Mouse (Mus musculus) adrenal gland, adult 18-20 months (tissue): ENCODE measurements around the gene Itpkb. TPM values are rescaled to one million over a fixed set of nuclear protein-coding genes. Genes with fewer than 3 reads are reported as not detected.

Source experiments
- DNase-seq, 2 experiments: peaks; one replicate each; pipeline ENCODE4 v3.0.0; 2021 to 2022; ENCODE audit warnings: low spot score in 2 of 2
- total RNA-seq, 2 experiments: library from RNA; stranded (reverse); gene quantifications; 1 replicate in 1 of 2; 2 replicates in 1 of 2; pipeline ENCODE4 v1.2.3; 2021

The Itpkb gene
- total RNA-seq, 2 experiments from 2014 or later, result 49.3 to 58.6 TPM

DNA sequence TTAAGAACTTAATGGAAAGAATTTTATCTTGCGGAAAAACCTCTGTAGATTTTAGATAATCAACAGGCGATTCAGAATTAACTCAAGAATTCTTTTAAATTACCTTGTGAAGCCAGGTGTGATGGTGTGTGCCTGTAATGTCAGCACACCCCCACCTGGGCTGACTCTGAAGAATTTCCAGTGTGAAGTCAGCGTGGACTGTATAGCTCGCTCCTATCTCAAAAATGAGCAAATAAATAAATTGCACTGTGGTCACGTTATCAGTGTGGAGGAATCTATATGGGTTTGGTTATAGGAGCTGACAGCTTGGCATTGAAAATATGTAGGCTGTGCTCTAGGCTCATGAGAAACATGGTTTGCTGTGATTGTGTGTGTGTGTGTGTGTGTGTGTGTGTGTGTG, 8.9 kb downstream of the Itpkb start:
- no peak for DNase-seq

DNA sequence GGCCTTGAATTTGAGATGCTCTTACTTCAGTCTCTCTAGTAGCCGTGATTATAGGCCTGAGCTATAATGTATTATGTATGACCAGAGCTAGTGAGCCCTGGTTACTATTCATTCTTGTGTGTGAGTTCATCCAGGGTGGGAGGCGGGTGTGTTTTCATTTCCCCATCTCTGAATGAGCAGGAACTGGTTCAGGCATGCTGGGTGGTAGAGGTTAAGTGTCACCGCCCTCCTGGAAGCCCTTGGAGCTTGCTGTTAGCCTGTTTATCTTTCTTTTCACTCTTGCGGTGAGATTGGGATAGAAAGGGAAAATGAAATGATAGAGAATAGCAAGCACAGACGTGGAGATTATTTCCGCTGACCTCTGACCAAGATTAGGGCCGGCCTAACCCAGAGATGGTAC, 12.7 kb downstream of the Itpkb start:
- DNase-seq, result no peak

DNA sequence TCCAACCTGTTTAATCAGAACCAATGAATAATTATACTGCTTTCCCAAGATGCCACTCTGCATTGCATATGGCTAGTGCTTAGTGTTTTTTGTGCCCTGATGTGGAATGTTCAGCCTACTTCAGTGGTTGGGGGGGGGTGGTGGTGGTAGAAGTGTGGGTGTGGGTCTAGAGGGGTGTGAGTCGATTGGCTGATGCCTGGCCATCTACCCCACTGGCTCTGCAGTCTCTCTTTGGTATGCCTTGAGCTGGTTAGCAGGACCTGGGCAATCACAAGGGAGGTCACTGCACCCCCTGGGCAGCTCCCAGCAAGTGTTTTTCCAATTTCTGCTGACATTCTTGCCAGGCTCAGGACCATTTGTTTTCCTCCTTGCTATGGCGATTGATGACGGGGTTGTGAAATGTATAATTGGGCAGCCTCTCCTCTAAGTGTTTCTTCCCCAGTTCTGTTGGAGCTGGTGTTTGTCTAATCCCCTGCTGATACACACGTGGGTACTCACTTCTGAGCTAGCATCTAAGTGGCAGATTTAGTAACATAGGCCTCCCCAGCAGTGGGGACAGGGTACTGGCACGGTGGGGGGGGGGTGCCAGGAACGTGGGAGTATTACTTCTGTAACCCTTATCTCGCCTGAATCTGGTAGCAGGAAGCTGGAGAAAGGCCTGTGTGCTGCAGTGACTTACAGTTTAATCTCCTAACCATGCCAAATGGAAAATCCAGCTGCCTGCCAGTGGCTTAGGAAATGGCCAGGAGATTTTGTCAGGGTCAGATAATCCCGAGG, 13.3 kb downstream of the Itpkb start:
- no peak for DNase-seq

DNA sequence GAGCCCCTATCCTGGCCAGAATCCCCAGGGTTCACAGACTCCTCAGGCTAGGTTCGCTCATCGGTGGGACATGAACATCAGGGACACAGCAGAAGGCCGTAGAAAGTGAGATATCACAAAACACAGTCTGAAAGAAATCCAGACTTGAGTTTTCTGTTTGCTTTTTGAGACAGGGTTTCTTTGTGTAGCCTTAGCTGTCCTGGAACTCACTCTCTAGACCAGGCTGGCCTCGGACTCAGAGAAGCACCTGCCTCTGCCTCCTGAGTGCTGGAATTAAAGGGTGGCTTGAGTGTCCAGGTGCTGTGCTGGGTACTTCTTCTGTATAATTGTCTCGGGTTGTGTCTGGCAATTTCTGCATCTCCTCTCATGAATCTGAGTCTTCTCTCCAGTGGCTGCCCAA, 14.8 kb downstream of the Itpkb start:
- DNase-seq, result no peak

DNA sequence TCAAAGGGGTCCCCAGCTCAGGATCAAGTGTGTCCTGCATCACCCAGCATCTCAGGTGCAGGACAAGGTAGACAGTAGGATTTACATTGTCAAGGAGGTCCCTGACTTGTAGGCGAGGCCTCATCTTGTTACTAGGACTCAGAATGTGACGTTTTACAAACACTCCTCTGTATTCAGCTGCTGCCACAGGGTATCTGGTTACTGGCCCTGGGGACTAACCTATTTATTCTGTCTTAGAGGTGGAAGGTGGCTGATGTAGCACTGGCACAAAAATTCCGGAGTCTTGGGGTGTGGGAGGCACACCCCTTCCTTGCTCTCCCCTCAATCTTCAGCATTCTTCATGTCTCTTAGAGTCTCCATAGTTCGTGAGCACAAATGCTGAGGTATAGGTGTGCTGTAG, 16.8 kb downstream of the Itpkb start:
- DNase-seq, result no peak

DNA sequence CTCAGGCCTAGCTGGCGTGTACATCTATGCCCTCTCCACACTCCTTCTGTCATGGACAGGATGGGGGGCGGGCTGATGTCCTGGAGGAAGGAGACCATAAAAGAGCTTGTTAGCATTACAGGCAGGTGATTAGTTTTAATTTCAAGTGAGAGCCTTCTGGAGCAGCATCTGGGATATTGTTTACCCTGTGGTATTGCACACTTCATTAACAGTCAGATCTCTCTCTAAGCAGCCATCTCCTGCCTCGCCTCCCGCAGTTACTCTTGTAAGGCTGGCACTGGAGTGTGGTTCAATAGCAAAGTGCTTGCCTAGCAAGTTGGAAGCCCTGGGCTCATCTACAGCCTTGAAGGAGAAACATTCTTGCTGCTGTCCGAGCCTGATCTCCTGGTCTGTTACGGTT, 17.6 kb downstream of the Itpkb start:
- DNase-seq, result no peak

DNA sequence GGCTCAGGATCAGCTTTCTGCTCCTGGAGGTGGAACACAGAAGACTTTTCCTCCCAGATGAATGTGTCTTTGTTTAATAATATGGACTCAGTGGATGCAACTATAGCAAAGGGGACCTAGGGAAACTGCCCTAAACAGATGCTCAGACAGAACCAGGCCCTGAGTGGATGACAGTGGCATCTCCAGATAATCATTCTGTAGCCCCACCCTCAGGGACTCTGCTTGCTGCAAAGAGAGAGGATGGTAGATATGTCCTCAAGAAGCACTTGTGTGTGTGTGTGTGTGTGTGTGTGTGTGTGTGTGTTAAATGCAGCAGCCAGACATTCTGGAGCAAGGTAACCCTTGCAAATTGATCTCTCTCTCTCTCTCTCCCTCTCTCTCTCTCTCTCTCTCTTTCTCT, 18.8 kb downstream of the Itpkb start:
- DNase-seq, result no peak

DNA sequence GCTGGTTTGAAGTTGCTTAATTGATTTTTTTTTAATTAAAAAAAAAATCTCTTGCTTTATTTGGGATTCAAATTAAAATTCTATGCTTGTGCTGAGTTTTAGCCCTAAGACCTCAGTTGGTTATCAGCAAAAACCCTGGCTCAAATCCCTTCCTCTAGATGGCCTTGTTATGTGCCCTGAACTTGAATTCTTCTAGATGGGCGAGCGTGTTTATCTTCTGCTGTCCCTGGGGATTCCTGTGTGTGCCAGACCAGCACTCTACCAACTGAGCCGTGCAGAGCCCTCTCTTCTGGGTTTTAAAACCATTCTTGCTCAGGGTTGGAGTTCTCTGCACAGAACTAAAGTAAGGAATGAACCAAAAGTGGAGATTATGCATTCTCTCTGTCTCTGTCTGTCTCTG, 22.0 kb downstream of the Itpkb start:
- DNase-seq, result no peak

DNA sequence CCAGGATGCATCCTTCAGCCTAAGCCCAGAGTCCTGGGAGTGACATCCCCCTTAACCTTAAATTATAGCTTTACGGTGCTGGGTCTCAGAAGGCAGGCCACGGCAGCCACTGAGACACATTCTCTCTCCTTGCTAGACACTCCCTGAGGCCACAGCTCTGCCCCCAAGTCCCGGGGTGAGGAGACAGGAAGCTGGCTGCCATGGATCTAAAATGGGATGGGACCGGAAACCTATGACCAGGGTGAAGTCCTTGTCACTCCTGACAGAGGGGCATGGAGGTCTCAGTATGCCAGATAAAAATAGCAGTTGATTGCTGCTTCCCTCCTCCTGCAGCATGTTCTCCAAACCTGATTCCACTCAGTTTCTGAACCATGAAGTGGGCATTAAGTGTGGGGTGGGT, 23.8 kb downstream of the Itpkb start:
- no peak for DNase-seq

DNA sequence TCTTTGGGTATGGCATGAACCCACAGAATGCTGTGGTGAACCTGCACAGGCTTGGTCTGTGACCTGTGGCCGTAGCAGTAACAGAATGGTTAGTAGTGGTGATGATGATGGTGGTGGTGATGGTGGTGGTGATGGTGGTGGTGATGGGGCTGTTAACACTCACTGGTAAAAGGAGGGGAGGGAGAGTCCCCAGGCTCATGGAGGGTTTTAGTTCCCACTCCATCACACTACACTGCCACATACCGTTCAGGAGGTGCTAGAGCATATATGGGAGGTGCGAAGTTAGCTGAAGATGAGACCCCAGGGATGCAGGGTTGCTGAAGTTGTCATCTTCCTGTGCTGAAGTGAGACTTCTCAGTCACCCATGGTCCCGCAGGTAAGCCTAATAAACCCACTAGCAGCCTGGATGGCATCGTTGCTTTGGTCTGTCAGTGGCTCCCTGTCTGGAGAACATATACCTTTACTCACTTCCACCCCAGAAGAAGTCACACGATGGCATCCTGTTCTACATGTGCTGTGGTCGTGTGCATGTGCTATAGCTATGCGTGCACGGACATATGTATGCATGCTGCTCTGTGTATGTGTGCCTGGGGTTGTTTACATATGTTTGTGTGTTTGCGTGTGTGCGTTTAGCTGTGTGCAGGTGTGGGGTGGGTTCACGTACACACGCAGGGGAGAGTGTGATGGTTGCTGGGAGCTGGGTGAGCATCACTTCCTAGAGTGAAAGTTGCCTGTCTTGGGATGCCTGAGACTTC, 24.9 kb downstream of the Itpkb start:
- no peak for DNase-seq

DNA sequence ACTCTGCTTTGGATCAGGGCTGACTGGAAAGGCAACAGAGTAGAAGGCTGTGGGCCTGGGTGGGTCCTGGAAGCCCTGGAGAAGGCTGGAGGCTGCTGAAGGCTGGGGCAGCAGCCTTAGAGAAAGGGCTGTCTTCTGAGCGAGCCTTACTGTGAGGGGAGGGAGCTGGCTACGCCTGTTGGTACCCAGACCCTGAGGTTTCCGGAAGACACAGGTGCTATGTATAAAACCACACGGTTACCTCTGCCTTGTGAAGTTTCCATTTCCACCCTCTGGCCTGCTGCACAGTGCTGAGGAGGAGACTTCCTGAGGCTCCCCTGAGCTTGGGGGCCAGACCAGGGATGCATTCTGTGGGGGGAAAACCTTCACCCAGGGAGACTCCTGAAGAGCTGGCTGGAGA, 25.9 kb downstream of the Itpkb start:
- no peak for DNase-seq

DNA sequence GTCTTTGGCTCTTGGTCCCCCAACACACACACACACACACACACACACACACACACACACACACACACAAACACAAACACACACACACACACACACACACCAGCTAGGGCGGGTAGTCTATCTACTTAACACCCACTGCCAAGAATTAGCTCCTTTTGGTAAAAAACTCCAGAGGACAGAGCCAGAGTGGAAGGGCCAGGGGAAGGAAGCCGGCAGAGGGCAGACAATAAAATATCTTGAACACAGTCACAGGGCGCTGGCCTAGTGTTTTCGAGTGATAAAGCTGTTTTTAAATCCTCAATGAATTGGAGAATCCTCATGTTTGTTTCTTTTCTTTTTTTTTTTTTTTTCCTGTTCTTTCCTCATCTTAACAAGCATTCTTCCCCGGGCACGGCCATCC, 26.6 kb downstream of the Itpkb start:
- no peak for DNase-seq

DNA sequence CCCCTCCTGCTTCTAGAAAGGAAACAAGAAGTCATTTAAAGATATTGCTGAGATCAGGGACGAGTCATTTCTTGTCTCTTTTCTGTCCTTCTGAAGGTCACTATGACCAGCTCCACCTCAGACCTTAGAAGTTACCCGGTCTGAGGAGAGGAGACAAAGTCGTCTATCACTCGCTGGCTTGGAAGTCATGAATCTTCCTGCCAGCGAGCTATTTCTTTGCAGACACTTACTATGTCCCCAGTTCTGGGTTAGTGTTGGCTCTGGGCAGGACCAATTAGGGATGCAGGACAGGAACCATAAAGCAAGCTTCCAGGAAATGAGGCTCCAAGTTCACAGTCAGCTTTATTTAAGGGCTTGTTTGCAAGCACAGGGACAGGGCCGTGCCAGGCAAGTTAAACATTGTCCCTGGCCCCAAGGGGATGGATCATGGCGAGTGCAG, 27.6 kb downstream of the Itpkb start:
- DNase-seq, result no peak

DNA sequence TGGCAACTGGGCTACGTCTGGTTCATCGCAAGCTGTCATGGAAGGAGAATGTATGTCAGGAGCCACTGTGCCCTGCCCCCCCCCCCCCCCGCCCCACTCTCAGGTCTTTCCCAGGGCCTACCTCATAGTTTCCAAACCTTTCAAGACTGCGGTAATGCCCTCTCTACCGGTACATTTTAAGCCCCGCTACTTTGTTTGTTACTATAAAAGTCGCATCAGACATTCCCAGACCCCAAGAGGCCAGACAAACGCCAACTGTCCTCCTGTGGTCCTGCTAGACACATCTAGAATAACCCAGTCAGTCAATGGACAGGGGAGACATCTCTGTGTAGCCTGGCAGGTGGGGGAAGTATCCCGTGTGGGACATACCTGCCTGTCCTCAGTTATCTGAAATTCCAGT, 28.2 kb downstream of the Itpkb start:
- DNase-seq, result no peak

DNA sequence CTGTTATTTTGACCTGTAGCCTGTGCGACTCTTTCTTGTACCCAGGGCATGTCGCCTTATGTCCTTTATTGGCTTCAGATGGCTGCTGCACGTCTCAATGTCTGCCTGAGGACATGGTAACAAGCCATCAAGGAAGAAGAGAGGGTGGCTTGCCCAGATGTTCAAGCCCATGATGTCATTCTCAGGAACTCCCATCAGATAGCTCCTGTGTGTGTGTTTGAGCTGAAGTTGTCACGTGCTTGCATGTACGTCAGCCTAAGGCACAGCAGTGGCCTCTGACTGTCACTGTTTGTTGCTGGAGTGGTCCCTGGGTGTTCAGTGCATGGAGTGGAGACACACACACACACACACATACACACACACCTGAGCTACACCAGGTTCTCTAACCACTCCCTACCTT, 29.0 kb downstream of the Itpkb start:
- DNase-seq, result no peak

DNA sequence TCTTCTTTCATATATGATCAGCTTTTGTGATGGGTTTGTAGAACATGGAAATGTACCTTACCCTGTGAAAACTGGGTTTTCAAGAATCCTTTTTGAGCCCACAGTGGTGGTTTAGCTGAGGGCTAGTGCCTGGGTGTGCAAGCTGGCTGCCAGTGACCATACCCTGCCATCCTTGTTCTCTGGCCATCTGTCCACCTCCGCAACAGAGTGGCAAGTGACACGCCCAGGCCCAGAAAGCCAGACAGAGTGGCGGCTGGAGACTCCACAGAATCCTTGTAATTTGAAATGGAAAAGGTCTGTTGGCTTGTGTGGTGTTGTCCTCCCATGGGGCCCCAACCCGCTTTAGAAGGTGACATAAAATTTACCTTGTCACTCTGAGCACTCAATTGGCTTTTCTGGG, 31.9 kb downstream of the Itpkb start:
- no peak for DNase-seq

DNA sequence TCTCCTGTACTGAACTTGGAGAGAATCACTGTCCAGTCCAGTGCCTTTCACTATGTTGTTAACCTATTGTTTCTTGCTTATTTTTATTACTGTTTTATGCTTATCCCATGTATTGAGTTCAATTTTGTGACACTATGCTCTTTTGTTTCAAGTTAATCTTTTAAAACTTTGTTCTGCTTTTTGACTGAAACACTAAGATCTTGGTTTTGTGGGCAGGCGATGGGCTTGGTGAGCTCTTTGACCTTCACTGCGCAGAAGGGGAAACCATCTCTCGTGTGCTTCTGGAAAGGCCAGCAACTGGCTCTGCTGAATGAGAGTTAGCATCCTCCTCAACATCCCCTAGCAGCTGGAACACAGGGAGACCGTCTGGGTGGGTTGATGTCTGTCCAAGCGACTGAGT, 32.6 kb downstream of the Itpkb start:
- no peak for DNase-seq

DNA sequence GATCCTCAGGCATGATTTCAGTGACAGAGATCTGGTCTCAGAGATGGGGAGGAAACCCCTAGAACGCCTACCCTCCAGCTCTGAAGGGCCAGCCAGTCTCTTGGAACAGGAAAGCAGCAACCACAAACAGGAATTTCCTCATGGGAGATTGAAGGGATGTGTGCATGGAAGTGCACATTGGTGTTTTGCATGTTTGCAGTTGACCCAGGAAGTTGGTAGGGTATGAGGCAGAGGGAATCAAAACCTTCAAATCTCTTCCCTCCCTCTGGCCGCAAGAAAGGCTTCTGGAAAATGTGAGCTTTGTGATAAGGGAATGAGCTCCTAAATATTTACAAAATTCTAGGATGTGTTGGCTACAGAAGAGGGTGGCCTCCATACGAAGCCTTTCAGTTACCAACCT, 33.0 kb downstream of the Itpkb start:
- DNase-seq, result no peak

DNA sequence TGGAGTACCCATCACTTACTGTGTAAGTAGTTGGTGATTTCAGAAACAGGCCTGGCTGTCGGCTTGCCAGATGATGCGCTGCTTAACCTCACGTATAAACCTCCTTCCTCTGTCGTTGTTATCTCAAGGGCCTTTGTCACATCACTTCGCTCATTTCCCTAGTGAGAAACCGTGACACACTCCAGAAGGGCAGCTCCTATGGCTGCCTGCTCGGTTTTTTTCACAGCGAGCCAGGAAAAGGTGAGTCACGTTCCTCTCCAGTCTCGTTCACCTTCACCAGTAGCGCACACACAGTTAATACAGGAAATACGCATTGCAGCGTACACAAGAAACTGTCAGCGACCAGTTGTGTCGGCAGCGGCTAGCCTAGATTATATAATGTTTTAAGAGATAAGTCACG, 33.7 kb downstream of the Itpkb start:
- DNase-seq, result peak in 1 of 2 experiments; percentile 52

DNA sequence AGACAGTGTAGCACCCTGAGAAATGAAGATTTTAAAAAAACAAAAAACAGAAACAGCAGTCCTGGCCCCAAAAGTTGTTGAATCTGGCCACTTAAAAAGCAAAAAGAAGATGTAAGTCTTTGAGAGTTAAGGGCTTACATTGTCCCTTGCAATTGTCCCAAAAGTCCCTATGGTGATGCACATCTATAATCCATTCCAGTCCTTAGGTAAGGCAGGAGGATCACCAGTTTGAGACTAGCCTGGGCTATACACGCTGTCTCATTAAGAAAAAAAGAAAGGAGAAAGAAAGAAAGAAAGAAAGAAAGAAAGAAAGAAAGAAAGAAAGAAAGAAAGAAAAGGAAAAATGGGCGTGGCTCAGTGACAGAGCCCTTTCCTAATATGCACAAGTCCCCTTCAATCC, 34.4 kb downstream of the Itpkb start:
- no peak for DNase-seq

DNA sequence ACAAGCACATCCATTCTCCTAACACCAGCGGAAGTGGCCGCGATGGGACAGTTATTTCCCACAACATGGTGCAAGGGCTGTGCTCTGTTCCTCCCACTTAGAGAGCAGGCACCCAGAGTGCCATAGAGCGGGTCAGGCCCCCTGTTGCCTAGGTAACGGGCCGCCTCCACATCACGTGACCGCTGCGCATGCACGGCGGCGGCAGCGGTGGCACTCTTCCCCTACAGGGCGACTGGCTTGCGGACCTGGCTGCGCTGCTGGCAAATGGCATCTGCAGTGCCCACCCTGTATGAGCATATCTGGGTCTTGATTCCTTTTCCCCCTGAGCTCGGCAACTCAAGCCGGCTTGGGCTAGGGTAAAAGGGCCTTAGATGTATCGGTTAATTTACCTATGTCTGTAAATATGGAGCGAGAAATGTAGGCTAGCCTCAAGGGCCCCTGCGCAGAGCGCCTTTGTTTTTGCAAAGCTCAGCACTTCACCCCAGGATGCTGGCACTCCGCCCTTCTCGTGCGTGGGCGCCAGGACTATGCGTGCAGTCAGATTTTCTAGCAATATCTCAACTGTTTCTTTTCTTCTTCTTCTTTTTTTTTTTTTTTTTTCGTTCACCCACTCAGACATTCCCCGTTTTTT, 35.0 kb downstream of the Itpkb start:
- peak; percentile 85 to 88 for DNase-seq
